Mouse (Mus musculus) limb, embryonic 11.5 days (tissue): ENCODE measurements around the gene Rtn4rl1. TPM values are rescaled to one million over a fixed set of nuclear protein-coding genes. Genes with fewer than 3 reads are reported as not detected.

Experiments used
- ATAC-seq: fragments of 200-750 bp; cut with Nextera tagmentation; 2 replicates; pipeline ENCODE4 v1.8.0; 2017; ENCODE audit warnings: low read depth; ENCODE audit not compliant: insufficient number of reproducible peaks, low FRiP score, low TSS enrichment
- DNase-seq: peaks from one replicate; pipeline ENCODE4 v3.0.0-alpha.2; 2015; ENCODE audit warnings: low spot score
- H3K27ac ChIP-seq: fragments of 300-500 bp; sonication (generic); replicated peaks from 2 replicates; pipeline ENCODE4 v1.5.1; 2014; ENCODE audit warnings: low read depth, mild to moderate bottlenecking, low read length
- H3K27me3 ChIP-seq: fragments of 300-500 bp; sonication (generic); 2 replicates; pipeline ENCODE4 v1.6.1; 2014; ENCODE audit warnings: mild to moderate bottlenecking, low read length, mixed read lengths; ENCODE audit not compliant: control insufficient read depth, insufficient read depth
- H3K36me3 ChIP-seq: fragments of 300-500 bp; sonication (generic); 2 replicates; pipeline ENCODE4 v1.6.1; 2014; ENCODE audit warnings: mild to moderate bottlenecking, low read length, moderate library complexity, mixed read lengths; ENCODE audit not compliant: control insufficient read depth, insufficient read depth
- H3K4me1 ChIP-seq: fragments of 300-500 bp; sonication (generic); 2 replicates; pipeline ENCODE4 v1.6.1; 2014; ENCODE audit warnings: low read length, mixed read lengths; ENCODE audit not compliant: control insufficient read depth, insufficient read depth
- H3K4me2 ChIP-seq: fragments of 300-500 bp; sonication (generic); 2 replicates; pipeline ENCODE4 v1.6.1; 2014; ENCODE audit warnings: low read depth, mild to moderate bottlenecking, moderate library complexity; ENCODE audit not compliant: severe bottlenecking
- H3K4me3 ChIP-seq: fragments of 300-500 bp; sonication (generic); 2 replicates; pipeline ENCODE4 v1.5.1; 2014; ENCODE audit warnings: low read depth, low read length
- H3K9ac ChIP-seq: fragments of 300-500 bp; sonication (generic); 2 replicates; pipeline ENCODE4 v1.6.1; 2014; ENCODE audit warnings: mild to moderate bottlenecking, low read length
- H3K9me3 ChIP-seq: fragments of 300-500 bp; sonication (generic); 2 replicates; pipeline ENCODE4 v1.6.1; 2016; ENCODE audit warnings: low read length; ENCODE audit not compliant: control insufficient read depth
- WGBS: fragments of 180-500 bp; shearing (Covaris S2); extraction: QIAGEN DNeasy Blood & Tissue Kit; methylation state at CpG from one replicate; pipeline ENCODE4 v1.1.7; 2014; 5-methylcytosine and 5-hydroxymethylcytosine counted together
- polyA plus RNA-seq: library from polyadenylated mRNA; unstranded; fragments of >200 nt; fragmentation: Nextera tagmentation; extraction: Ambion mirVana; gene quantifications from 2 replicates; pipeline ENCODE4 v1.2.1, GENCODE M21; 2014

Rtn4rl1 gene
- polyA plus RNA-seq, 1 experiment from 2014 or later: 0.75 TPM

- 87% methylated on average over 4 of the region's 4 CpGs for WGBS
These were observed 93.3 kb downstream of the Rtn4rl1 start for GRCm38 (mm10) chr11:75286868-75287267.

GRCm38 (mm10) chr11:75287940-75288339 lies 94.4 kb downstream of the Rtn4rl1 start:
- WGBS: 78% methylated on average over 10 of the region's 10 CpGs
- Histone ChIP-seq H3K4me1 (no peaks in the 10 kb centered on the region), H3K4me3 (no peak overlapping the region), H3K36me3 (no peaks in the 10 kb centered on the region), H3K27me3 (peaks cover 17% of the 10 kb centered on the region), H3K4me2 (no peak overlapping the region), H3K27ac (no peak overlapping the region), H3K9me3 (no peaks in the 10 kb centered on the region), H3K9ac (no peak overlapping the region)
- ATAC-seq (no peak), DNase-seq (no peak)

More at GRCm38 (mm10) chr11:75286868-75287267, 93.3 kb downstream of the Rtn4rl1 start:
- no peak overlapping the region for H3K27ac ChIP-seq
- DNase-seq (no peak), ATAC-seq (no peak)
- no peaks in the 10 kb centered on the region for H3K9me3 ChIP-seq
- no peaks in the 10 kb centered on the region for H3K36me3 ChIP-seq
- H3K4me2 ChIP-seq: no peak overlapping the region
- peaks cover 9% of the 10 kb centered on the region for H3K4me1 ChIP-seq
- H3K4me3 ChIP-seq: no peak overlapping the region
- H3K27me3 ChIP-seq: peaks cover 20% of the 10 kb centered on the region
- no peak overlapping the region for H3K9ac ChIP-seq

- Histone ChIP-seq H3K9me3 (no peaks in the 10 kb centered on the region), H3K9ac (no peak overlapping the region), H3K27me3 (peaks cover 12% of the 10 kb centered on the region), H3K36me3 (no peaks in the 10 kb centered on the region), H3K4me1 (no peaks in the 10 kb centered on the region), H3K4me2 (no peak overlapping the region), H3K4me3 (no peak overlapping the region), H3K27ac (no peak overlapping the region)
- no peak for DNase-seq
- 89% methylated on average over 8 of the region's 8 CpGs for WGBS
- ATAC-seq: no peak
These were observed 94.9 kb downstream of the Rtn4rl1 start for GRCm38 (mm10) chr11:75288517-75288916.

- Histone ChIP-seq H3K4me1 (no peaks in the 10 kb centered on the region), H3K27ac (no peak overlapping the region), H3K27me3 (peaks cover 12% of the 10 kb centered on the region), H3K4me3 (no peak overlapping the region), H3K9ac (no peak overlapping the region), H3K36me3 (no peaks in the 10 kb centered on the region), H3K4me2 (no peak overlapping the region), H3K9me3 (no peaks in the 10 kb centered on the region)
- no peak for DNase-seq
- no peak for ATAC-seq
- 61% methylated on average over 2 of the region's 2 CpGs for WGBS
These were observed 95.5 kb downstream of the Rtn4rl1 start for GRCm38 (mm10) chr11:75289120-75289519.

DNA sequence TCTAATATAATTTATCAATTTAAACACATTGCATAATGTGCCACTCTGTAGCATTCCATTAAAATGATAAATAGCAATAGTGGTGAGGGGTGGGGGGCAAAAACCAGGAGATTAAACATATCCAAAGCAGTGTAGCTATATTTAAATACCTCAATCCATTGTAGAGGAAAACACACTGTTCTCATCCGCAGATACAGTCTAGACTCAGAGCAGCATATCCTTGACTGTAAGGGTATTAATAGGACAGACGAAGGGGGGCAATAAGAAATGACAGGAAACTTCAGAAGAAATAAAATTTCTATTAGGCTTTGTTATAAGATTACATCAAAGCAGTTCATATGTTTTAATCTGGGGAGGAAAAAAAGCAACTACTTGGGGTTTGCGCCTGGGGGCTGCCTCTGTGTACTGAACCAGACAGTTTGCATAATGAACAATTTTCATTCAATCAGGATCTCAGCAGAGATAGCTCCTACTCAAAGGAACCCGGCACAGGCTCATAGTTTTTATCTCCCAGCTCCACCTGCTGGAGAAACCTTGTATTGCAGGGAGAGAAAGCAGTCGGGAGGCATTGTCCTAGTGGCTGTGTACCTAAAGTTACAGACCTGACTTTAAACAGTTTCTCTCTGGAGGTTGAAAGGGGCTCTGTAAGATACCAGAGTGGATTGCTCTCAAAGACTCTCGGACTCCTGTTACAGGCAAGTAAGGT lies 97.1 kb downstream of the Rtn4rl1 start:
- Histone ChIP-seq H3K4me2 (no peak overlapping the region), H3K4me3 (no peak overlapping the region), H3K9ac (no peak overlapping the region), H3K27me3 (peaks cover 12% of the 10 kb centered on the region), H3K36me3 (no peaks in the 10 kb centered on the region), H3K4me1 (no peaks in the 10 kb centered on the region), H3K27ac (no peak overlapping the region), H3K9me3 (no peaks in the 10 kb centered on the region)
- no peak for ATAC-seq
- DNase-seq: peak; percentile 97
- 19% methylated on average over 6 of the region's 6 CpGs for WGBS

DNA sequence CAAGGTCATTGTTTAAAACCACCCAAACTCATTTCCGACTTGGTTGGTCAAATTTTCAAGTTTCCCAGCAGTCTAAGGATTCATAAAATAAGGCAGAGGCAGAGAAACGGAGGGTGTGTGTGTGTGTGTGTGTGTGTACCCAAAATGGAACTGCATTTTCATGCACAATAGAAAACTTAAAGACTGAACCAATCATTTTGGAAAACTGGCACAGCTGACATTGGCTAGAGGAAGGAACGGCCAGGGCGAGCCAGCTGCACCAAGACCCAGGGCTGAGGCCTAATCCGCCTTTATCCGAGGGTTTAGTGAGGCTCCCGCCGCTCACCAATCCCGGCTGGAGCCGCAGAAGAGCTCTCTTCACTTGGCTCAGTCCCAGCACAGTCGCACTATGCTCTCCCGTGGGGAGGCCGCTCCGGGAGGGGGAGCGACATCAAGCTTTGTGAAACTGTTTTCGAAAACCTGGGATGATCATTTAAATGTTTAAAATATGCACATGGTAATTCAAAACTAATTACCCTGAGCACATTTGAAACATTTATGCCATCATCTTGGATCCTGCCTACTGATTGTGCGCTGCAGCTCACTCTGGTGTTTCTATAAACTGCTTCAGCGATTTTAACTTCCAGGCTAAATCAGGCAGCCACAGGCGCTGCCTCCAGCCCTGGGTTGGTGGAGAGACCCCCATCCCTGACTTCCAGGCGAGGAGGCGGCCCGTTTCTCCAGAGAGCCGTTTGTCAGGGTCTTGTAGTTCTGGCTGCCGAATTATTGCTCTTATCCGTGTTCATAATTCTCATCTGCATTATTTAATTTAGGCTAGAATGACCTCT lies 98.0 kb downstream of the Rtn4rl1 start:
- Histone ChIP-seq H3K4me2 (no peak overlapping the region), H3K9me3 (no peaks in the 10 kb centered on the region), H3K9ac (0 out of 2 replicates have a peak overlapping the region, but pooled peaks have one; percentile 24), H3K36me3 (no peaks in the 10 kb centered on the region), H3K4me3 (no peak overlapping the region), H3K27me3 (peaks cover 12% of the 10 kb centered on the region), H3K27ac (no peak overlapping the region), H3K4me1 (no peaks in the 10 kb centered on the region)
- WGBS: 33% methylated on average over 25 of the region's 25 CpGs
- ATAC-seq (no peak), DNase-seq (no peak)

DNA sequence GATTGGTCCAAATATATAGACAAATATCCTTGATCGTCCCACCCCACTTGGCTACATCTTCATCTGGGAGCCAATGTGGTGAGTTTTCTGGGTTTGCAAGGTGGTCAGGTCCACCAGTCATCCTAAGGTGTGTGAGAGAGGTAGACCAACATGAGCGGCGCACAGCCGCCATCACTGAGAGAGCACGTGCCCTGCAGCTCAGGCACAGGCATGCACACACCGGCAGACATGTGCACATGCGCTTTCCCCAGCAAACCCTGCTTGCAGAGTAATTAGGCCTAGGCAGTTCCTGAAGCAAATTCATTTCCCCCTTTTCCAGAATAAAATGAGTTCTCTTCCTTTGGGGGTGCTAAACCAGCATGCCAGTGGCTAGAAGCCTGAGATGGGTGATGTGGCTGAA lies 98.7 kb downstream of the Rtn4rl1 start:
- H3K36me3 ChIP-seq: no peaks in the 10 kb centered on the region
- no peak for ATAC-seq

GRCm38 (mm10) chr11:75293852-75294361 lies 100.3 kb downstream of the Rtn4rl1 start:
- Histone ChIP-seq H3K4me2 (no peak overlapping the region), H3K4me1 (no peaks in the 10 kb centered on the region), H3K9ac (no peak overlapping the region), H3K9me3 (no peaks in the 10 kb centered on the region), H3K27me3 (peaks cover 12% of the 10 kb centered on the region), H3K27ac (no peak overlapping the region), H3K36me3 (no peaks in the 10 kb centered on the region), H3K4me3 (no peak overlapping the region)
- no peak for ATAC-seq
- no peak for DNase-seq
- WGBS: 42% methylated on average over 21 of the region's 21 CpGs

More for the DNA sequence above, 98.7 kb downstream of the Rtn4rl1 start:
- 81% methylated on average over 7 of the region's 7 CpGs for WGBS
- no peaks in the 10 kb centered on the region for H3K4me1 ChIP-seq
- H3K4me2 ChIP-seq: no peak overlapping the region
- H3K9ac ChIP-seq: no peak overlapping the region
- H3K27me3 ChIP-seq: peaks cover 12% of the 10 kb centered on the region
- no peak for DNase-seq
- H3K27ac ChIP-seq: no peak overlapping the region
- no peak overlapping the region for H3K4me3 ChIP-seq
- no peaks in the 10 kb centered on the region for H3K9me3 ChIP-seq
